Mouse (Mus musculus) neural tube, embryonic 15.5 days (tissue): Measurements from ENCODE around the gene Gm45234. TPM values are rescaled to one million over a fixed set of nuclear protein-coding genes. Genes with fewer than 3 reads are reported as not detected.

Experiments used
- ATAC-seq: fragments of 200-750 bp; cut with Nextera tagmentation; 2 replicates; pipeline ENCODE4 v1.8.0; 2017; ENCODE audit warnings: mild to moderate bottlenecking, moderate TSS enrichment, moderate library complexity; ENCODE audit not compliant: low FRiP score
- H3K27ac ChIP-seq: fragments of 300-500 bp; sonication (generic); replicated peaks from 2 replicates; pipeline ENCODE4 v1.5.1; 2015; ENCODE audit warnings: mild to moderate bottlenecking, inconsistent platforms
- H3K27me3 ChIP-seq: fragments of 300-500 bp; sonication (generic); replicated peaks from 2 replicates; pipeline ENCODE4 v1.6.1; 2015; ENCODE audit warnings: inconsistent platforms
- H3K36me3 ChIP-seq: fragments of 300-500 bp; sonication (generic); 2 replicates; pipeline ENCODE4 v1.6.1; 2015; ENCODE audit warnings: inconsistent platforms
- H3K4me1 ChIP-seq: fragments of 300-500 bp; sonication (generic); 2 replicates; pipeline ENCODE4 v1.6.1; 2015; ENCODE audit warnings: inconsistent platforms
- H3K4me2 ChIP-seq: fragments of 300-500 bp; sonication (generic); 2 replicates; pipeline ENCODE4 v1.6.1; 2015; ENCODE audit warnings: inconsistent platforms, mild to moderate bottlenecking, moderate library complexity
- H3K4me3 ChIP-seq: fragments of 300-500 bp; sonication (generic); replicated peaks from 2 replicates; pipeline ENCODE4 v1.5.1; 2015; ENCODE audit warnings: mild to moderate bottlenecking, inconsistent platforms
- H3K9ac ChIP-seq: fragments of 300-500 bp; sonication (generic); replicated peaks from 2 replicates; pipeline ENCODE4 v1.6.1; 2015; ENCODE audit warnings: mild to moderate bottlenecking, inconsistent platforms
- H3K9me3 ChIP-seq: fragments of 300-500 bp; sonication (generic); replicated peaks from 2 replicates; pipeline ENCODE4 v1.6.1; 2016; ENCODE audit warnings: inconsistent platforms
- WGBS: fragments of 180-500 bp; shearing (Covaris S2); methylation state at CpG from one replicate; pipeline ENCODE4 v1.1.7; 2015; ENCODE audit warnings: mixed read lengths; 5-methylcytosine and 5-hydroxymethylcytosine counted together
- polyA plus RNA-seq: library from polyadenylated mRNA; unstranded; fragments of >200 nt; fragmentation: Nextera tagmentation; extraction: Ambion mirVana; gene quantifications from 2 replicates; pipeline ENCODE4 v1.2.1, GENCODE M21; 2015

The Gm45234 gene
- polyA plus RNA-seq, 1 experiment from 2014 or later, result not detected

DNA sequence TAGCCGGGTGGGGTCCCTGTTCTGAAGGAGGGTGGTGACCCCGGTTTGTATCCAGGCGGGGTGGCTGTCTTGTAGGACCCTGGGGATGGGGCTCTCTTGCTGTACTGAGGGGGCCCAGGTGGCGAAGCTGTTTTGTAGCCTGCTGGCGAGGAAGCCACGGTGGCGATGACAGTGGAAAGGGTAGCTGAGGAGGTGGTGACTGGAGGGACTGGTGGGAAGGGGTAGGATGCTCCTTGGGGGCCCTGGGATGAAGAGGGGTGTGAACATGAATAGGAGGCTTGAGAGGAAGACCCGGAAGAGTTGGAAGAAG lies 9.6 kb downstream of the Gm45234 start:
- H3K27ac ChIP-seq, result peak overlapping the region; percentile 87
- H3K27me3 ChIP-seq, result no peaks in the 10 kb centered on the region
- peak overlapping the region; percentile 44 for H3K4me3 ChIP-seq
- peaks cover 62% of the 10 kb centered on the region for H3K36me3 ChIP-seq
- ATAC-seq, result no peak; the same call in 1 of the 2 replicates
- 10% methylated on average over 8 of the region's 8 CpGs for WGBS
- no peaks in the 10 kb centered on the region for H3K9me3 ChIP-seq
- H3K4me2 ChIP-seq, result peak overlapping the region; percentile 81
- peaks cover 48% of the 10 kb centered on the region for H3K4me1 ChIP-seq
- H3K9ac ChIP-seq, result peak overlapping the region; percentile 57

DNA sequence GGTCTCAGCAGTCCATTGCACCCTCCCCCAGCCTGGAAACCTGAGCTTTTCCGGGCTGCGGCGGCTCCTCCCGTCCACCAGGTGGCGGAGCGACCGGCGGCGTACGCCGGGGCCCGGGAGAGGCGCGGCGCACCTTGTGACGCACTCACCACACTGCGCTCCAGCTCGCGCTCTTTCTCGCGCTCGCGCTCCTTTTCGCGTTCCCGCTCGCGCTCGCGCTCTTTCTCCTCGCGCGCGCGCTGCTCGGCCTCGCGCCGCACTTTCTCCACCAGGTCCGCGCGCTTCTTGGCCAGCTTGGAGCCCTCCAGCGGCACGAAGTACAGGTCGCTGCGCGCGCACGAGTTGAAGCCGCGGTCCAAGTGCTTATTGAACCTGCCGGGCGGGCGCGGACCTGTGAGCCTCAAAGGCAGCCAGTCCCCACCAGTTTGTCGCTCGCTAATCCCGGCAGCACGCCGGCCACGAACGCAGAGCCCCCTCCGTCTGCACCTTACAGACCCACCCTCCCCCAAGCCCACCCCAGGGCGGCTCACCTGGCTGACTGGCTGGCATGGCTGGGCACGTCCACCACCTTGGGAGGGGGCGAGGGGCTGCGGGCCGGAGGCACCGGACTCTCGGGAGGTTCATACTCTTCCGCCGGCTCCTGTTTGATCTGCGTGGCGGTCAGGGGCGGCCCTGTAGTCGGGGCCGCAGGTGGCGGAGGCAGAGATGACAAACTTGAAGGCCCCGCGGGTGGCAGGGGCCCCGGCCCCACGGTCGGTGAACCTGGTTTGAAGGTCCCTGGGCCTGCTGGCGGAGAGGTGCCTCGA lies 10.1 kb downstream of the Gm45234 start:
- Histone ChIP-seq H3K4me3 (peak overlapping the region; percentile 44), H3K9ac (peak overlapping the region; percentile 57), H3K9me3 (no peaks in the 10 kb centered on the region), H3K27me3 (no peaks in the 10 kb centered on the region), H3K27ac (peak overlapping the region; percentile 87), H3K36me3 (peaks cover 62% of the 10 kb centered on the region), H3K4me1 (peaks cover 47% of the 10 kb centered on the region), H3K4me2 (peak overlapping the region; percentile 81)
- WGBS, result under 1% methylated on average over 84 of the region's 85 CpGs
- ATAC-seq, result peak; percentile 82

DNA sequence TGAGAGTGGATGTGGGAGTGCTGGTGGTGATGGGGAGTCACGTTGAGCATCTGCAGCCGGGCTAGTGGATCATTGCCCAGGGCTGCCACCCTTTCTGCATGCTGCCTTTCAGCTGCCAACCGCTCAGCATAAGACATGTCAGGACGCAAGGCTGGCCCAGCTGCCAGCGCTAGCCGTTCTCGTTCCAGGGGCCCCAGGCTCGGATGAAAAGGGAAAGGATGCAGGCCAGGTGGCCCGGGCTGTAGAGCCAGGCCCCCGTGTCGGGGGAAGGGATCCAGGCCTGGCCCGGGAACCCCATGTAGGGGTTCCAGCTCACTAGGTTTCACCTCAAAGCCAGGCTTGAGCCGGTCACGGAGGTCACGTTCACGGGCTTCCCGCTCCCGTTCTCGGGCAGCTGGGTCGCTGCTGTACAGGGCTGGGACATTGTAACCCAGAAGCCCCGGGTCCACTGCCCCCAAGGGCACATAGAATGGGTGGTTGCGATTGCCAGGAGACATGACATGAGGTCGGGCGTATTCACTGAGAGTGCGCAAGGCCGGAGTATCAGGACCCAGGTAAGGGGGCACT lies 11.0 kb downstream of the Gm45234 start:
- Histone ChIP-seq H3K27me3 (no peaks in the 10 kb centered on the region), H3K4me2 (peak overlapping the region; percentile 81), H3K4me1 (peaks cover 45% of the 10 kb centered on the region), H3K27ac (peak overlapping the region; percentile 87), H3K9me3 (no peaks in the 10 kb centered on the region), H3K9ac (peak overlapping the region; percentile 42; the same call in 1 of the 2 replicates), H3K4me3 (peak overlapping the region; percentile 44), H3K36me3 (peaks cover 61% of the 10 kb centered on the region)
- peak; percentile 1 for ATAC-seq
- WGBS, result 73% methylated on average over 26 of the region's 26 CpGs

DNA sequence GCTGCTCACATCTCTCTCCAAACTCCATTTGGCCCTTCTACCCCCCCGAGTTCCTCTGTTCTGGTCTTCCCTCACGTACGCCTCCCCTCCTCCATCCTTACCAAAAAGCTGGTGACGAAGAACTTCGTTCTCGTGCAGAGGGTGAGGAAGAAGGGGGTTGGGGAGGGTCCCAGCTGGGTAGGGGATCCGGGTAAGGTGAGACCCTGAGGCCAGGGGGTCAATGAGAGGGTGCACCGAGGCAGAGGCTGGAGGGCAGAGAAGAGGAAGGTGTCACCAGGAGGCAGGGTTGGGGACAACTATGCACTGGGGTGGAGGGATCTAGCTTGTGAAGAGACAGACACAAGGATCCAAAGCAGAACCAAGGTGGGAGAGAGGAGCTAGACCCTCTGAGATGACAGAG lies 12.2 kb downstream of the Gm45234 start:
- Histone ChIP-seq H3K4me2 (no peak overlapping the region), H3K4me1 (peaks cover 57% of the 10 kb centered on the region), H3K36me3 (peaks cover 49% of the 10 kb centered on the region), H3K4me3 (no peak overlapping the region), H3K9ac (no peak overlapping the region), H3K27ac (no peak overlapping the region), H3K9me3 (no peaks in the 10 kb centered on the region), H3K27me3 (no peaks in the 10 kb centered on the region)
- no peak for ATAC-seq
- WGBS, result 88% methylated on average over 8 of the region's 8 CpGs

DNA sequence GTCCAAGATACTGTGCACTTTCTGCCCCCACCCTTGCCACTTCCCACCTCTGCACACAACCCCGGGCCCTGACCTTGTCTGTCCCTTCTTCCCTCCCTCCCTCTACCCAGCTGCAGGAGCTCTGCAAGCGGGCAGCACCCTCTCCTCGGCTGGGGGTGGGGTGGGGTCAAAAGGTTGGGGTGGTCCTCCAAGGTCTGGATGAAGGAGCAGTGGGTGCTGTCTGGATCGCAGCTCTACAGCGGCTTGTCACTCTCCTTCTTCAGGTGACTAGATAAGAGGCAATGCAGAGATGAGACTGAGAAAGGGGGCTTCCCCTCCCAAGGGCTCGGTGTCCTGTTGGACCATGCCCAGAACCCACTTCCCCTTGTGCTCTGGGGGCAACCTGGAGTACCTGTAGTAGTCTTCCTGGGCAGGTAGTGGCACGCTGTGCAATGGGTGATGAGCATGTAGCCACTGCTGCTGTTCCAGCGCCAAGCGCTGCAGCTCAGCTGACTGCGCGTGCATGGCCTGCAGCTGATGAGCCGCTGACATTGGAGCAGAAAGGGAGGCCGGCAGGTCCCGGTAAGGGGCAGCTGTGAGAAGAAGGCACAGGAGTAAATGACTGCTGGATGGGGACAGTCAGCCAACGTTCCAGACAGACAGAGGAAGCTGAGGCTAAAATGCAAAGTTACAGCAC lies 12.8 kb downstream of the Gm45234 start:
- no peak for ATAC-seq
- H3K27ac ChIP-seq, result peak overlapping the region; percentile 10; the same call in 1 of the 2 replicates
- no peak overlapping the region for H3K4me2 ChIP-seq
- H3K9me3 ChIP-seq, result no peaks in the 10 kb centered on the region
- no peak overlapping the region for H3K4me3 ChIP-seq
- peaks cover 42% of the 10 kb centered on the region for H3K36me3 ChIP-seq
- WGBS, result 91% methylated on average over 15 of the region's 15 CpGs
- no peaks in the 10 kb centered on the region for H3K27me3 ChIP-seq
- no peak overlapping the region for H3K9ac ChIP-seq
- peaks cover 59% of the 10 kb centered on the region for H3K4me1 ChIP-seq

DNA sequence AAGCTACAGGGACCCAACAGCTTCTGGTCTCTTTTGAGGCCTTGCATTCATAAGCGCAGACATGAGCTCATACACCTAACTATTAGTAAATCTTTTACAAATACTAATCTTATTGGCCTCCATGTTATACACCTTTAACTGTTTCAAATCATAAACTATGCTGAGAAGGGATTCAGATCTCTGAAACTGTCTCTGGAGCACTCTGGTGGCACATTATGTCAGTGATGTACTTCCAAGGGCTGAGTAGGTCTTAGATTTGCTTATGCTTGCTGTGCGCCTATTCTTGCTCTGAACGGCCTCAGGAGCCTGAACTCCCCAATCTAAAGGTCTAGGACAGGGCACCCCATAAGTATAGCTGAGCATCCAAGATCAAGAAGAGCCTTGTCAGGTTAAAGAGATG lies 14.0 kb downstream of the Gm45234 start:
- 66% methylated on average over 3 of the region's 3 CpGs for WGBS
- peaks cover 56% of the 10 kb centered on the region for H3K4me1 ChIP-seq
- no peak for ATAC-seq

DNA sequence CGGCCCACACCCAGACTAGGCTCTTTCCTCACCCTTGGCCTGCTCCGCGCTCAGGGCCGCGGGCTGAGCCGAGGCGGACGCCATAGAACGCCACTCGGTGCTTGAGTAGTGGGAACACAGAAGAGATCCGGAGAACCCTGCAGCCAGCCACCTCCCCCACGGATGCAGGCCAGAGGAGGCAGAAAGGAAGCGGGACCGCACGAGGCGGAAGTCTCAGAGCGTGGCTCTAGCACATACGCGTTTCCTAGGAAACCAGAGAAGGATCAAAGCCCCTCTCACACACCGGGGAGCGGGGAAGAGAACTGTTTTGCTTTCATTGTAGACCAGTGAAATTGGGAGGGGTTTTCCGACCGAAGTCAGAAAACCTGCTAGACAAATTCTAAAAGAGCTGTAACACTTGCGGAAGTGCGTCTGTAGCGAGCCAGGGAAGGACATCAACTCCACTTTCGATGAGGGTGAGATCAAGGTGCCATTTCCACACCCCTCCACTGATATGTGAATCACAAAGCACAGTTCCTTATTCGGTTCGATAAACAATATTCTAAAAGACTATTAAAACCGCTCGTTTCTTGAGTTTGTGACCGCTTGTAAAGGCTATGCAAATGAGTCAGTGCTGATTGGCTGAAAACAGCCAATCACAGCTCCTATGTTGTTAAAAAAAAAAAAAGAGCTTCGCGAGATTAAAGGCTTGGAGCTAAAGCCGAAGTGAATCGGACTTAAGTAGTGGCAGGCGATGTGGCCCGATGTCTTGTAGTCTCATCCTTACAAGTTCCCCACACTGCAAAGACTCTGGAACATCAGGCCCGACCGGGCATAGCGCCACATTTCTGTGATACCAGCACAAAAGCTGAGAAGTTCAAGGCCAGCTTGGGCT lies 14.7 kb downstream of the Gm45234 start, which contains the start of gene Grcc10:
TSS of gene Grcc10 (minus strand) at position 487 of the 874 bp plus-strand sequence.
- Histone ChIP-seq H3K4me1 (peaks cover 49% of the 10 kb centered on the region), H3K27me3 (no peaks in the 10 kb centered on the region), H3K4me2 (peak within 1 kb of the TSS; percentile 84), H3K36me3 (peaks cover 28% of the 10 kb centered on the region), H3K4me3 (peak within 1 kb of the TSS; percentile 65), H3K9me3 (no peaks in the 10 kb centered on the region), H3K9ac (peak within 1 kb of the TSS; percentile 95), H3K27ac (peak within 1 kb of the TSS; percentile 99)
- WGBS, result under 1% methylated on average over 41 of the region's 41 CpGs
- ATAC-seq, result peak; percentile 84

More for the DNA sequence above, 14.0 kb downstream of the Gm45234 start:
- H3K9ac ChIP-seq, result peak overlapping the region; percentile 95
- peak overlapping the region; percentile 99 for H3K27ac ChIP-seq
- peaks cover 31% of the 10 kb centered on the region for H3K36me3 ChIP-seq
- H3K4me2 ChIP-seq, result peak overlapping the region; percentile 84
- H3K4me3 ChIP-seq, result peak overlapping the region; percentile 65
- H3K9me3 ChIP-seq, result no peaks in the 10 kb centered on the region
- no peaks in the 10 kb centered on the region for H3K27me3 ChIP-seq

DNA sequence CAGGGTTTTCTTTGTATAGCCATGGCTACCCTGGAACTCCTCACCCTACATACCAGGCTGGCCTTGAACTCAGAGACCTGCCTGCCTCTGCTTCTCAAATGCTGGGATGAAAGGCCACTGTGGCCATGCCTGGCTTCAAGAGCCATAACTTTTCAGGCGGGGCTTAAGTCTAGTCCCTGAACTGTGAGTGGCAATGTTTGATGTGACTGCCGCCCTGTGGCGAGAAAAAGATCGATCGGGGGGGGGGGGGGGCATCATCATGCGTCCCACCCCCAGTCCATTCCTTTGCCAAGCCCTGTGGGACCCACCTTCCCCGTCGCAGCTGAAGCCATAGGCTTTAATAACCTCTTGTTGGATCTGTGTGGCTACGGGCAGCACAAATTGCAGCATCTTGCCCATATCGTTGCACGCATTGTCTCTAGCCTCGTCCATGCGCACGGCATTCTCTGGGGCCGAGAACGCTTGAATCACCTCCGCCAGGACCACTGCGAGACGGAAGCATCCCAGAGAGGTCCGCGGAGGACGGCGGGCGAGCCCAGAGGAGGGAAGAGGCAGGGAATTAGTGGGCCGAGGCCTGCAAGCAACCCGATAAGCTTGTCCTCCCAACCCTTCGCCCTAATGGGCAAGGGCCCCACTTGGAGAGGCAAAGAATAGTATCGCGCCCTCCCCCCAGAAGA lies 15.5 kb downstream of the Gm45234 start:
- WGBS, result 0% methylated on average over 29 of the region's 29 CpGs
- Histone ChIP-seq H3K9ac (peak overlapping the region; percentile 95), H3K27me3 (no peaks in the 10 kb centered on the region), H3K4me2 (peak overlapping the region; percentile 84), H3K4me1 (peaks cover 43% of the 10 kb centered on the region), H3K4me3 (peak overlapping the region; percentile 65), H3K36me3 (peaks cover 28% of the 10 kb centered on the region), H3K9me3 (no peaks in the 10 kb centered on the region), H3K27ac (peak overlapping the region; percentile 99)
- peak; percentile 22 for ATAC-seq

DNA sequence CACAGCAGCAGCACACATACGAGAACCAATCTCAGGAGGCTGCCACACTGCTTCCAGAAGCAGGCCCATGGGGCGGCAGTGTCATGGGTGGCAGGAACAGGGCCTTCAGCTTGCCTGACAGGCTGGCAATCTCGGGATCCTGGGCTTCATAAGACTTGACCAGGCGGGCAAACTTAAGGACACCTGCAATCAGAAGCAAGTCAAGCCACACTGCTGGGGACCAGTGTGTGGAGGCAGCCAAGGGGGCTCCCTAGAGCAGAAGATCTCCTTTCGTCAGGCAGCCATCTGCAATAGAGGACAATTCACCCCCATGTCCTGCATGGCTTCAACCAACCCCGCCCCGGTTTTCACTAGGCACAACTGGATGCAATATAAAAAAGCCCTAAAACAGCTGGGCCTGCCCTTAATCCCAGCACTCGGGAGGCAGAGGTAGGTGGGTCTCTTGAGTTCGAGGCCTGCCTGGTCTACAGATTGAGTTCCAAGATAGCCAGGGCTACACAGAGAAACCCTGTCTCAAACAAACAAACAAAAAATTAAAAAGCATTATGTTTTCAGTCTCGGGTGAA lies 16.5 kb downstream of the Gm45234 start:
- H3K9ac ChIP-seq, result peak overlapping the region; percentile 95
- H3K4me1 ChIP-seq, result peaks cover 33% of the 10 kb centered on the region
- H3K4me3 ChIP-seq, result no peak overlapping the region
- 81% methylated on average over 10 of the region's 10 CpGs for WGBS
- H3K4me2 ChIP-seq, result peak overlapping the region; percentile 84
- ATAC-seq, result no peak
- peaks cover 19% of the 10 kb centered on the region for H3K36me3 ChIP-seq
- no peaks in the 10 kb centered on the region for H3K27me3 ChIP-seq
- peak overlapping the region; percentile 99; the same call in 1 of the 2 replicates for H3K27ac ChIP-seq
- H3K9me3 ChIP-seq, result no peaks in the 10 kb centered on the region

DNA sequence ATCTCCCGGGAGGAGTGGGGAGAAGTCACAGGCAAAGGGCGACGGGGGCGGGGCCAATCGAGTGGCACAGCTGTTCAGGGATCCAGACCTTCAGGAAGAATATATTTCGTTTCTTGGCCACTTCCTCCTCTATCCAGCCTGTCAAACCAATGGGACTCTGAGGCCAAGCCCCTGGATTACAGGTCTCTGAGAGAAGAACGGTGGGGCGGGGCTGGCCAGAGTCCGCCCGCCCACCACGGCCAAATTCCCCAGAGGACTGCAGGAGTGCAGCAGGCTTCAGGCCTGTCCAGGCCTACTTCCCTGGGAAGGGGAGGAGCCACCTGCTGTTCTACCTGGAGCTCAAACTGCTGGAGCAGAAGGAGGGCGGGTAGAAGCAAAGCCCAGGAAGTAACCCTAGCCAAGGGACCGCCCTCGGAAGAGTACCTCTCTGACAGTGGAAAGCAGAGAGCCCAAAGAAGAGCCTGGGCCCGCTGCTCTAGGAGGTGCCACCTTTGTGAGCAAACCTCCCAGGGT lies 17.3 kb downstream of the Gm45234 start, which contains the start of gene Ptpn6:
TSS of gene Ptpn6 (minus strand) at position 204 of the 513 bp plus-strand sequence.
- ATAC-seq, result no peak
- Histone ChIP-seq H3K36me3 (peaks cover 13% of the 10 kb centered on the region), H3K27me3 (no peaks in the 10 kb centered on the region), H3K4me1 (peaks cover 33% of the 10 kb centered on the region), H3K4me3 (no peak within 1 kb of the TSS), H3K4me2 (peak within 1 kb of the TSS; percentile 84), H3K9me3 (no peaks in the 10 kb centered on the region), H3K27ac (peak within 1 kb of the TSS; percentile 99; the same call in 1 of the 2 replicates), H3K9ac (peak within 1 kb of the TSS; percentile 95)
- WGBS, result 21% methylated on average over 15 of the region's 15 CpGs
